Mouse (Mus musculus): ENCODE results near the gene Polr1a.

- no peak for TF ChIP-seq CTCF (IDR thresholded peaks at IDR 0.05; ENCODE audit: extremely low read depth, insufficient read depth, low read length)
- no peak for TF ChIP-seq POLR2A (IDR thresholded peaks at IDR 0.05; ENCODE audit: extremely low read depth, insufficient read depth, low read length)
Observed at GRCm38 (mm10) chr6:71980587-71980986, 71.7 kb downstream of the Polr1a start.

Data from cortical plate, adult 2 months (tissue).